Mouse (Mus musculus) thymus, adult 18-20 months (tissue): ENCODE data around the gene Knl1.
"Not testable (repeated sequence)": the region's sequence is repeated elsewhere in the genome, so short reads cannot be mapped to it uniquely, and the experiment has no call there.

Experiments used
- DNase-seq, 2 experiments: peaks; one replicate each; pipeline ENCODE4 v3.0.0; 2022; ENCODE audit warnings: mixed read lengths in 2 of 2

The Knl1 gene

GRCm38 (mm10) chr2:119046649-119047611 is at the start of gene Knl1:
Gene Knl1, plus strand, starts transcription at chr2:119047119.
- peak; percentile 77 to 88 for DNase-seq

GRCm38 (mm10) chr2:118998115-118998866 is 48.6 kb upstream of the Knl1 start:
- no peak for DNase-seq

GRCm38 (mm10) chr2:118999025-118999639 is 47.8 kb upstream of the Knl1 start:
- no peak for DNase-seq

- no peak for DNase-seq
Measured at GRCm38 (mm10) chr2:119006886-119007285, 40.0 kb upstream of the Knl1 start.

- DNase-seq: no peak
Measured at GRCm38 (mm10) chr2:119009376-119009775, 37.5 kb upstream of the Knl1 start.

GRCm38 (mm10) chr2:119014989-119015388 is 31.9 kb upstream of the Knl1 start:
- no peak for DNase-seq

GRCm38 (mm10) chr2:119015604-119016180 is 31.2 kb upstream of the Knl1 start:
- no peak for DNase-seq

- DNase-seq: not testable (repeated sequence)
Measured at GRCm38 (mm10) chr2:119016312-119016711, 30.6 kb upstream of the Knl1 start.

GRCm38 (mm10) chr2:119017647-119018046 is 29.3 kb upstream of the Knl1 start:
- DNase-seq: no peak

GRCm38 (mm10) chr2:119018391-119019122 is 28.4 kb upstream of the Knl1 start:
- no peak for DNase-seq

- DNase-seq: no peak
Measured at GRCm38 (mm10) chr2:119019131-119019530, 27.8 kb upstream of the Knl1 start.

- DNase-seq: no peak
Measured at GRCm38 (mm10) chr2:119019538-119019937, 27.4 kb upstream of the Knl1 start.

- DNase-seq: no peak
Measured at GRCm38 (mm10) chr2:119023154-119023660, 23.7 kb upstream of the Knl1 start.

- no peak for DNase-seq
Measured at GRCm38 (mm10) chr2:119024536-119025238, 22.2 kb upstream of the Knl1 start.

- DNase-seq: no peak
Measured at GRCm38 (mm10) chr2:119025239-119025616, 21.7 kb upstream of the Knl1 start.

GRCm38 (mm10) chr2:119026951-119027350 is 20.0 kb upstream of the Knl1 start:
- no peak for DNase-seq

GRCm38 (mm10) chr2:119028941-119029551 is 17.9 kb upstream of the Knl1 start, which contains the start of gene Ccdc32:
Gene Ccdc32, minus strand, starts transcription at chr2:119029393.
- DNase-seq: peak; percentile 84 to 92

GRCm38 (mm10) chr2:119032191-119032590 is 14.7 kb upstream of the Knl1 start:
- no peak for DNase-seq

GRCm38 (mm10) chr2:119034656-119035396 is 12.1 kb upstream of the Knl1 start, which contains the start of gene Rpusd2:
Gene Rpusd2, plus strand, starts transcription at chr2:119034790.
- DNase-seq: peak; percentile 82 to 90

- DNase-seq: no peak
Measured at GRCm38 (mm10) chr2:119035397-119035745, 11.5 kb upstream of the Knl1 start.
